Mouse (Mus musculus): ENCODE measurements around the gene Tmc7.
A peak's percentile ranks its signal among the peaks of the same experiment; 100 is the strongest.

The Tmc7 gene

DNA sequence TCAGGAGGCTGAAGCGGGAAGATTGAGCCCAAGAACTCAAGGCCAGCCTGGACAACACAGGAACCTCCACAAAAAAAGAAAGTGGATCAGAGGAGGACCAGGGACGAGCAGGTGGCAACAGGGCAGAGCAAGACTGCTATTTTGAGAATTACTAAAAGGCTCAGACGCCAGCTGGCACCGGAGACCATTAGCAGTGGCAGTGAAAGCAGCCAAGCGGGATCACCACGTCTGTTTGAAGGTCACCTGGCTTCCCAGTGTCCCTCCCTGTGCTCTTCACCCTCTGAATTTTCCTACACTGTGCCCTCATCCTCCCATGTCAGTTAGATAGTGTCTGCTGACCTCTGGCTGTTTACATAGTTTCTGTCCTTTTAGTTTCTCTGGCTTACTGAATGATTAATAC is 1.3 kb upstream of the Tmc7 start:
- DNase-seq (ENCODE audit: low spot score): no peak

- no peak for DNase-seq (ENCODE audit: low spot score)
Observed at GRCm38 (mm10) chr7:118584926-118585325, 390 bp upstream of the Tmc7 start.

GRCm38 (mm10) chr7:118583821-118584220 is 715 bp downstream of the Tmc7 start:
- no peak for DNase-seq (ENCODE audit: low spot score)

GRCm38 (mm10) chr7:118579938-118580337 is 4.6 kb downstream of the Tmc7 start:
- DNase-seq (ENCODE audit: low spot score): no peak

GRCm38 (mm10) chr7:118578269-118578668 is 6.3 kb downstream of the Tmc7 start:
- DNase-seq (ENCODE audit: low spot score): no peak

DNA sequence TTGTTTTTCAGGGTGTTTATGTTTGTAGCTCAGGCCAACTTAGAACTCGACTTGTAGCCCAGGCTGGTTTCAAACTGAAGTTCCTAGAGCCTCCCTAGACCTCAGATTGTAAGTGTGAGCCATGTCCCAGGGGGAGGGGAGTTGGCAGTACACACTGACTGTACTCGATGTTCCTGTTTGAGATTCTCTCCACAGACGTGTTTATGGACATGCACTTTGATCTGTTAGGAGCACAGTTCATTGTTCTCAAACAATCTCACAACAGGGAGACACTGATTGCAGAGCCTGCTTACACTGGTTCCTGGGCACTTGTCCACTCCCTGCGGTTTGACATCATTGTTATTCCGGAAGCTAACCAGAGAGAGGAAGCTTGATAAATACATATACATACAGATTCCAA is 12.5 kb downstream of the Tmc7 start:
- no peak for DNase-seq (ENCODE audit: low spot score)

DNA sequence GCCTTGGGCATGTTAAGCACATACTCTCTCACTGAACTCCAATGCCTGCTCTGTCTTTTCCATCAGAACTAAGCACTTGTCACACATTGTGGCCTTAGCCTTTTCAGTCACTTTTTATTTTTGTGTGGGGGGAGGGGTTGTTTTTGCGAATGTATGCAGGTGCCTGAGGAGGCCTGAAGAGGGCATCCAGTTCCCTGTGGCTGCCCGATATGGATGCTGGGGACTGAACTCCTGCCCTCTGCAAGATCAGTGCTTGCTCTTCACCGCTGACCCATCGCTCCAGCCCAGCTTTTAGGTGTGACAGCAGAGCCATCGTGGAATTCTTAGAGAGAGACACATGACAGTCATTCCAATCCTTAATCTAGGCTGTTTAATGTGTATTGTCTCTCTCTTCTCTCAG is 13.2 kb downstream of the Tmc7 start:
- DNase-seq (ENCODE audit: low spot score): no peak

- peak; percentile 61 for DNase-seq (ENCODE audit: low spot score)
Observed at GRCm38 (mm10) chr7:118569121-118569543, 15.4 kb downstream of the Tmc7 start.

DNA sequence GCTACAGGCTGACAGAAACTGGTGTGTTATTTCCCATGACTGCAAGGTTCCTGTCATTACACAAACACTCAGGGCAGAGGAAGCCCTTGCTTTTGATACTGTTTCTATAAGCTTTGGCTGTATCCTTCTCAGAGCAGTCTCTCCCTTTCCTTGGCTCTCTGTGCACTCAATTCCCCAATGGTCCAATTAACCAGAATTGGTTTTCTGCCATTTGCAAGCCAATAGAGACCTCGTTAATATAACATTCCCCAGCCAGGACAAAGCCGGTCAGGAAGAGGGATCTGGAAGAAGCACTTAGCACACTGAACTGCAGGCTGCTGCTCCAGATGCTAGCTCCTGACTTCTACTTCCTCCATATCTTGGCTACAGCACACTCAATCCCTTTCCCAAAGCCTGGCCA is 30.2 kb downstream of the Tmc7 start:
- no peak for DNase-seq (ENCODE audit: low spot score)

DNA sequence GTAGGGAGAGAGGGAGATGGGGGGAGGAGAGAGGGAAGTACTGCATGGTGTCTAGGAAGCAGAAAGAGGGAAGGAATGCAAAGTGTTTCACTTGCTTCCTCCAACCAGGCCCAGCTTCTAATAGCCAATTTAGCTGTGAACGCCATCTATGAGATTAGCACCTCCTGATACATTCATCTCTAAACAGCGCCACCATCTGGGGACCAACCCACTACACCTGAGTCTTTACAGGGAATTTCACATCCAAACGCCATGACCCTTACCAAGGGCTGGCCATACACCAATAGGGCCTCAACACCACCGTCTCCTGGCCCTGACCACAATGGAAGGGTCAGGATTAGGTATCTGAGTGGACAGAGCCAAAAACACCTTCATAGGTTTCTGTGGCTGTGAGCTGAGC is 30.7 kb downstream of the Tmc7 start:
- no peak for DNase-seq (ENCODE audit: low spot score)

DNA sequence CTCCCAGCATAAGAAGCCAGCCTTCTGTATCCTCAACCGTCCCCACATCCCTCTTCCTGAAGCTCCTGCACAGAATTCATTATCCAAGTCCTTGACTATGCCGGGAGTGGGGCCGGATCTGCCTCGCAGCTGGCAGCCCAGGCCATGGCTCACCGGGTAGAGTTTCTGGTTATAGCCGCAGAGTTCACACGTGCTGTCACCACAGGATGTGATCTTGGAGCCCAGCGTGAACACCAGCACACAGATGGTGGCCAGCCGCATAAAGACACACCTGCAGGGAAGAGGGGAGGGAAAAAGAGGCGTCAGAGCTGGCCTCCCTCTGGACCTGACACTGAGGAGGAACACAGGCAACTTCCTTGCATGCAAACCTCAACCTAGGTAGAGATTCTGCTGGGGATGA is 37.1 kb downstream of the Tmc7 start:
- DNase-seq (ENCODE audit: low spot score): no peak

DNA sequence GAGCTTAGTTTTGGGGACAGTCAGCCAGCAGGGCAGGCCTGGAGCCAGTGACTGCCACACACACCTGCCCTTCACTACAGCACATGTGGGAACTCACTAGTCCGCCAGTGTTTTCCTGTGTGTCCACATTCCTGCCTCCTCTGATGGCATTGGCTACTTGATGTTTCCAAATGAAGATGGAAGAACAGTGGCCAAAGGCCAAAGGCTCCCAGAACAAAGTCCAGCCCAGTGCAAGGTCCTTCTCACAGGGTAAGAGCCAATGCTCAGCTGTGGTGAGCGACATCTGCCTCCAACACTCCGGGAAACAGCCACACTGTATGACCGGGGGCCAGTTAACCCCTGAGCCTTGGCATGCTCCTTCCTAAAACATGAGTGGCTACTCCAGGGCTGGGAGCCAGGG is 40.4 kb downstream of the Tmc7 start:
- DNase-seq (ENCODE audit: low spot score): no peak

- no peak for DNase-seq (ENCODE audit: low spot score)
Observed at GRCm38 (mm10) chr7:118535076-118535475, 49.5 kb downstream of the Tmc7 start.

DNA sequence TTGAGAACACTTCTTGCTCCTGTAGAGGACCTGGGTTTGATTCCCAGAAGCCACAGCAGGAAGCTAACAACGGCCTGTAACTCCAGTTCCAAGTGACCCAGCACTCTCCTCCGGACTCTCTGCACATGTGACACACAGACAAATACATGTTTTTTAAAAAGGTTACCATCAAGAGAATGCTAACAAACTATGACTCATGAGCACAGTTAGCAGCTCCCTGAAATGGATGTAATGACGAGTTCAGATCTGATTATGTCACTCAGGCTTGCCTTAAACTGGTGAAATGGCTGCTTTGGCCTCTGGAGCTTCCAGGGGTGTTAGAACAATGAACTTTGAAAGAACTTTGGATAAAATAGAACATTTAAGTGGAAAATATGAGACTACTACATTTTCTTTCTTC is 50.2 kb downstream of the Tmc7 start:
- no peak for DNase-seq (ENCODE audit: low spot score)

- peak; percentile 92 for DNase-seq (ENCODE audit: low spot score)
Observed at GRCm38 (mm10) chr7:118533178-118533578, 51.4 kb downstream of the Tmc7 start, which contains the start of gene Coq7. Gene Coq7, minus strand, starts transcription at chr7:118533356.

DNA sequence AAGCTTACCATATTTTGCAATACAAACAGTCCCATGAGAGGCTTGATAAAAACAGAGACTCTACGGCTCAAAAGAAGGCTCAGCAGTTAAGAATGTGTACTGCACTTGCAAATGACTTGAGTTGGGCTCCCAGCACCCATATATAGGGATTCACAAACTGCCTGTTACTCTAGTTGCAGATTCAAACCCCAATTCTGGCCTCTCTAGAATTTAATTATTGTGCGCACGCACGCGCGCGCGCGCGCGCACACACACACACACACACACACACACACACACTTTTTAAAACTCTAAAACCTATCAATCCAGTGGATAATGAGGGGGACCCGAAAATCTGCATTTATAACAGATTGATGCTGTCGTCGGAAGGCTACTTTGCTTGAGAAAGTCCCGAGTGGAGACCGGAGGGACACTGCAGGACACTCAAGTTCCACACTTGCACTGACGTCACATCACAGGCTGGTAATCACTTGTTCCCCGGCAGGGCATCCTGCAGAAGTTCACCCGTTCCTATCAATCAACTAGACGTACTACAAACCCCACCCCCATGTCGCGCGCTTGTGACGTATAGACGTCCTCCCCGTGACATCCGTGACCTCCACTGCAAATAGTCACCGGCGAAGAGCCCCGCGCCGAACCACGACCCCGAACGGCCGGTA is 51.9 kb downstream of the Tmc7 start:
- DNase-seq (ENCODE audit: low spot score): peak; percentile 95

GRCm38 (mm10) chr7:118526967-118527366 is 57.6 kb downstream of the Tmc7 start:
- DNase-seq (ENCODE audit: low spot score): no peak

- no peak for DNase-seq (ENCODE audit: low spot score)
Observed at GRCm38 (mm10) chr7:118522077-118522476, 62.5 kb downstream of the Tmc7 start.

- DNase-seq (ENCODE audit: low spot score): no peak
Observed at GRCm38 (mm10) chr7:118519661-118520060, 64.9 kb downstream of the Tmc7 start.

DNA sequence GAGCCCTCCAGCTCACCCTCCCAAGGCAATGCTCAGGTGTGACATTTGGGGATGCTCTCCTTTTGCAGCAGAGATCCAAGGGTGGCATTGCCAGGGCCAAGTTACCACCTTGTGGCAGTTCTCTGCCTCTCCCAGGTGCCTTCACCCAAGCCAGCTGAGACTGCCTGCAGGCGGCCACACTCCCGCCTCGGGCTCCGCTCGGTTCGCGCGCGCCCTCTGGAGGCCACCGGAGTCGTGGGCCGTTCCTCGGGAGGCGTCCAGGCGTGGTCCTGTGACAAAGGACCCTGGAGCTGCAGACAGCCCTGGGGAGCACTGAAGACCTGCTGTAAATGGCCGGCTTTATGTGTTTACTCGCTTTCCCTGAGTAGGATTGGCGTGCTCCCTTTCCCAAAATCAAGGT is 65.8 kb downstream of the Tmc7 start:
- DNase-seq (ENCODE audit: low spot score): no peak

DNA sequence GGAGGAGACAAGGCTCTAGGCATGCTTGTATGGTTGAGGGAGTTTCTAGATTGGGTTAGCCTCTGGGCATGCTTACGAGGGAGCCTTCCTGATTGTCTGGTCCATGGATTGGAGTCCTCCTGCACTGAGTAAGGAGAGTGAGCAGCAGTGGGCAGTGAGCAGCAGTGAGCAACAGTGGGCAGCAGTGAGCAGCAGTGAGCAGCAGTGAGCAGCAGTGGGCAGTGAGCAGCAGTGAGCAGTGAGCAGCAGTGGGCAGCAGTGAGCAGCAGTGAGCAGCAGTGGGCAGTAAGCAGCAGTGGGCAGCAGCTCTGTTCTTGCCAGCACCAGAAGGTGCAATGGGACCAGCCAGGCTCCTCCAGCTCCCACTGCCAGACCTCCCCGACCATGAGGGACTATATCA is 66.7 kb downstream of the Tmc7 start:
- DNase-seq (ENCODE audit: low spot score): no peak

DNA sequence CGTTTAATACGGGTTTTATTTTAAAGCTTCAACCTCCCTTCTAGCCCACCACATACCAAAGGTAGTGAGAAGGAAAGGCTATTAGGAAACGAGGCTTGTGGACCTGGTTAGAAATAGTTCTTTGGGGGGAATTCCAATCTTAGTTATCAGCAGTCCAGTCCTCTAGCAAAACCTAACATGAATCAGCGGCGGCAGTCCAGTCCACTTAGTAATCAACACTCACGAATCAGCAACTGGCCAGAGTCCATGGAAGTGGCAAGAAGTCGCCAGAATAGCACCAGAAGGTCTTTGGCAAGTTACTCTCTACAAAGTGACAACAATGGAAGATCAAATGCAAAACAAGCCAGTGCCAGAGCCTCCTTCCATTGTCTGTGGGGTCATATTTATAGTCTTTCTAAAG is 76.0 kb downstream of the Tmc7 start:
- no peak for DNase-seq (ENCODE audit: low spot score)

DNA sequence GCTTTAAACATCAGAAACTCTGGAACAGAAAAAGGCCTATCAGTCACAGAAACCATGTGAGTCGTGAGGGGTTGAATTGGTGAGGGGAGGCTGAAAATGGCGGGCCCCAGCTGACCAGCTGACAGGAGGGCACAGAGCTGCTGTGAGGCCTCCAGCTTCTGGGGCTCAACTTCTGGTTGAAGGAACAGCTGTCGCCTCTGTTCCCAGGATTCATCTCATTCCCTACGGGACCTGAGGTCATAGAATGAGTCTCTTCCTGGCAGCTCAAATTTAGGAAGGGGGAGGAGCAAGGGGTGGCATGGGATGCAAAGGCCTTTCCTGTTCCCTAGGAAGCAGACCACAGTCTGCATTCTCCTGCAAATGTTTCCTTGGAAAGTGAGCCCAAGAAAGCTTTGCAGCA is 80.7 kb downstream of the Tmc7 start:
- DNase-seq (ENCODE audit: low spot score): no peak

DNA sequence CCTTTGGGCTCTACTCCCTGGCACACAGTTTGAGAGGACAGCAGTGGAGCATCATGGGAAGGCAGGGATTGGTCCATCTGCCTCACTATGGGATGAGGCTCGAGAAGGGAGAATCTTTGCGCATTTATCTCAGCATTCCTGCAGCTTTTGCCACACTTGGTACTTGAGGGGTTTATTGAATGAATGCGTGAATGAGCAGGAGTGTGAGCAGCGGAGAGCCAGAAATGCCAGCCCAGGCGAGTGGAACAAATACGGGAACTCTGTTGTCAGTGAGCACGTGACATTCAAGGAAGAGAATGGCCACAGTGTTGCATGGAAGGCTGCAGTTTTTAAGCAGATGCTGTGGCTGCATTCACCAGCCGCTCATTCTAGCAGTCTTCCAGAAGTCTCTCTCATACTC is 82.2 kb downstream of the Tmc7 start:
- DNase-seq (ENCODE audit: low spot score): no peak
